Mouse (Mus musculus) testis, adult 10 weeks (tissue): ENCODE data around the gene Aldh1a3. TPM values are rescaled to one million over a fixed set of nuclear protein-coding genes. Genes with fewer than 3 reads are reported as not detected.

ENCODE experiments used
- polyA plus RNA-seq: library from polyadenylated mRNA; stranded (reverse); fragments of 350-450 nt; fragmentation: Illumina TruSeq; extraction: RNeasy Lipid Tissue Mini Kit (QIAGEN cat#74804); gene quantifications from one replicate; pipeline ENCODE4 v1.2.3, GENCODE M21; 2014; ENCODE audit warnings: low read depth, low replicate concordance

Gene Aldh1a3
- polyA plus RNA-seq: 3.0 TPM

GRCm38 (mm10) chr7:66427437-66428161 is at the start of gene Aldh1a3:
Aldh1a3 (minus strand) TSS chr7:66427517.

GRCm38 (mm10) chr7:66387813-66388521 is 39.4 kb downstream of the Aldh1a3 start, which contains the start of gene Lrrk1:
Lrrk1 (minus strand) TSS chr7:66388350.

GRCm38 (mm10) chr7:66365904-66366303 is 61.4 kb downstream of the Aldh1a3 start, which contains the start of gene Gm10974:
Gm10974 (plus strand) TSS chr7:66365905.

Other genes with a start within 250 kb of the Aldh1a3 start
- not detected for gene Gm10974, start 61.6 kb downstream of the Aldh1a3 start, polyA plus RNA-seq
- gene Lrrk1, start 39.2 kb downstream of the Aldh1a3 start, polyA plus RNA-seq: 0.67 TPM